Comparison of ENCODE assay signal across 8 mouse cellular contexts in genomic region chr4:123200771-123201185, GRCm38 (mm10). TPM values are rescaled to one million over a fixed set of nuclear protein-coding genes. Genes with fewer than 3 reads are reported as not detected.
DNase-seq lines count a peak whose midpoint lies in the region; ATAC-seq lines count a peak whose summit lies in the region.

No protein-coding gene starts in this region.

- H3K9ac ChIP-seq in heart, embryonic 11.5 days (ENCODE audit: low read depth, low read length), result peak overlapping the region; percentile 65; the same call in 1 of the 2 replicates
- H3K9ac ChIP-seq in kidney, embryonic 15.5 days, result peak overlapping the region; percentile 44; the same call in 1 of the 2 replicates
- H3K9ac ChIP-seq in liver, embryonic 15.5 days, result no peak overlapping the region
- peak overlapping the region; percentile 66 for H3K9ac ChIP-seq in neural tube, embryonic 13.5 days

- no peak overlapping the region for H3K27ac ChIP-seq in embryonic facial prominence, embryonic 10.5 days (replicated peaks)
- H3K27ac ChIP-seq in heart, embryonic 11.5 days (ENCODE audit: low read depth, low read length), result no peak overlapping the region
- H3K27ac ChIP-seq in kidney, embryonic 15.5 days, result no peak overlapping the region
- H3K27ac ChIP-seq in liver, embryonic 15.5 days (replicated peaks), result no peak overlapping the region
- no peak overlapping the region for H3K27ac ChIP-seq in neural tube, embryonic 13.5 days (replicated peaks)

- H3K36me3 ChIP-seq in embryonic facial prominence, embryonic 10.5 days (replicated peaks), result no peaks in the 10 kb centered on the region
- H3K36me3 ChIP-seq in heart, embryonic 11.5 days (ENCODE audit: control insufficient read depth, insufficient read depth, low read length), result no peaks in the 10 kb centered on the region
- no peaks in the 10 kb centered on the region for H3K36me3 ChIP-seq in kidney, embryonic 15.5 days
- H3K36me3 ChIP-seq in liver, embryonic 15.5 days (replicated peaks), result no peaks in the 10 kb centered on the region
- no peaks in the 10 kb centered on the region for H3K36me3 ChIP-seq in neural tube, embryonic 13.5 days

- H3K4me1 ChIP-seq in embryonic facial prominence, embryonic 10.5 days, result peaks cover 19% of the 10 kb centered on the region
- peaks cover 11% of the 10 kb centered on the region for H3K4me1 ChIP-seq in heart, embryonic 11.5 days (ENCODE audit: control insufficient read depth, insufficient read depth, low read length)
- peaks cover 22% of the 10 kb centered on the region for H3K4me1 ChIP-seq in kidney, embryonic 15.5 days
- H3K4me1 ChIP-seq in liver, embryonic 15.5 days (replicated peaks), result peaks cover 7% of the 10 kb centered on the region; the same call in 1 of the 2 replicates
- peaks cover 15% of the 10 kb centered on the region for H3K4me1 ChIP-seq in neural tube, embryonic 13.5 days (replicated peaks)

- no peaks in the 10 kb centered on the region for H3K9me3 ChIP-seq in embryonic facial prominence, embryonic 10.5 days
- no peaks in the 10 kb centered on the region for H3K9me3 ChIP-seq in heart, embryonic 11.5 days (replicated peaks; ENCODE audit: control insufficient read depth, low read length)
- H3K9me3 ChIP-seq in kidney, embryonic 15.5 days (replicated peaks), result no peaks in the 10 kb centered on the region
- H3K9me3 ChIP-seq in liver, embryonic 15.5 days (replicated peaks), result no peaks in the 10 kb centered on the region
- H3K9me3 ChIP-seq in neural tube, embryonic 13.5 days, result no peaks in the 10 kb centered on the region

- DNase-seq in CD4-positive helper T cell, adult 2 months (ENCODE audit: low read depth, low spot score), result peak; percentile 43
- peak; percentile 86 for DNase-seq in adrenal gland, postnatal 10 days
- DNase-seq in embryonic facial prominence, embryonic 10.5 days (ENCODE audit: low spot score), result peak; percentile 84
- DNase-seq in thymus, postnatal 25 days, result peak; percentile 43

- peaks cover 91% of the 10 kb centered on the region for H3K27me3 ChIP-seq in embryonic facial prominence, embryonic 10.5 days (replicated peaks; ENCODE audit: low read depth, poor library complexity, severe bottlenecking)
- H3K27me3 ChIP-seq in heart, embryonic 11.5 days (ENCODE audit: control insufficient read depth, insufficient read depth, low read length), result peaks cover 58% of the 10 kb centered on the region
- peaks cover 54% of the 10 kb centered on the region for H3K27me3 ChIP-seq in kidney, embryonic 15.5 days
- H3K27me3 ChIP-seq in liver, embryonic 15.5 days, result peaks cover 89% of the 10 kb centered on the region
- H3K27me3 ChIP-seq in neural tube, embryonic 13.5 days, result peaks cover 67% of the 10 kb centered on the region

- ATAC-seq in heart, embryonic 11.5 days (replicated peaks; ENCODE audit: insufficient number of reproducible peaks, low FRiP score, low TSS enrichment), result peak; percentile 39; the same call in 1 of the 2 replicates
- peak; percentile 43; the same call in 1 of the 2 replicates for ATAC-seq in kidney, embryonic 15.5 days (replicated peaks; ENCODE audit: low FRiP score)
- ATAC-seq in liver, embryonic 15.5 days (ENCODE audit: insufficient read depth), result no peak
- ATAC-seq in neural tube, embryonic 13.5 days (ENCODE audit: low read depth), result peak; percentile 65; the same call in 1 of the 2 replicates

- peak overlapping the region; percentile 59 for H3K4me3 ChIP-seq in embryonic facial prominence, embryonic 10.5 days
- peak overlapping the region; percentile 48 for H3K4me3 ChIP-seq in heart, embryonic 11.5 days (ENCODE audit: low read depth, low read length)
- H3K4me3 ChIP-seq in kidney, embryonic 15.5 days (replicated peaks), result peak overlapping the region; percentile 46
- H3K4me3 ChIP-seq in liver, embryonic 15.5 days (replicated peaks), result peak overlapping the region; percentile 26; the same call in 1 of the 2 replicates
- peak overlapping the region; percentile 38 for H3K4me3 ChIP-seq in neural tube, embryonic 13.5 days

- WGBS in embryonic facial prominence, embryonic 10.5 days, result 2% methylated on average over 15 of the region's 15 CpGs
- under 1% methylated on average over 15 of the region's 15 CpGs for WGBS in heart, embryonic 11.5 days (ENCODE audit: insufficient replicate concordance)
- 2% methylated on average over 15 of the region's 15 CpGs for WGBS in kidney, embryonic 15.5 days
- 4% methylated on average over 15 of the region's 15 CpGs for WGBS in liver, embryonic 15.5 days (ENCODE audit: insufficient replicate concordance)
- WGBS in neural tube, embryonic 13.5 days, result 2% methylated on average over 15 of the region's 15 CpGs

- H3K4me2 ChIP-seq in heart, embryonic 11.5 days, result peak overlapping the region; percentile 88
- peak overlapping the region; percentile 87 for H3K4me2 ChIP-seq in kidney, embryonic 15.5 days
- peak overlapping the region; percentile 58 for H3K4me2 ChIP-seq in liver, embryonic 15.5 days
- H3K4me2 ChIP-seq in neural tube, embryonic 13.5 days, result peak overlapping the region; percentile 76

RNA-seq across cellular contexts. Expression of gene Nt5c1a, which starts 0.5 kb away (rescaled TPM):
- total RNA-seq in adrenal gland, postnatal 10 days (2021), result 10 to 100 TPM; 13.2 to 21.7 TPM
- not detected in 2 replicates for polyA plus RNA-seq in embryonic facial prominence, embryonic 10.5 days (2016; fragmentation: Nextera tagmentation; extraction: Ambion mirVana)
- 0.37 and 0.39 TPM in 2 replicates for polyA plus RNA-seq in heart, embryonic 11.5 days (2014; fragmentation: Nextera tagmentation; extraction: Ambion mirVana)
- 0.25 and 0.49 TPM in 2 replicates for polyA plus RNA-seq in kidney, embryonic 15.5 days (2015; fragmentation: Nextera tagmentation; extraction: Ambion mirVana)
- polyA plus RNA-seq in liver, embryonic 15.5 days (2015; fragmentation: Nextera tagmentation; extraction: Ambion mirVana), result not detected in 2 replicates
- polyA plus RNA-seq in neural tube, embryonic 13.5 days (2015; fragmentation: Nextera tagmentation; extraction: Ambion mirVana), result not detected in 2 replicates

RNA-seq across cellular contexts. Expression of gene Hpcal4, which starts 17.8 kb away (rescaled TPM):
- total RNA-seq in adrenal gland, postnatal 10 days (2021), result 1 to 10 TPM; 5.0 to 10.0 TPM
- 0.60 and 0.95 TPM in 2 replicates for polyA plus RNA-seq in embryonic facial prominence, embryonic 10.5 days (2016; fragmentation: Nextera tagmentation; extraction: Ambion mirVana)
- 1.9 and 2.4 TPM in 2 replicates for polyA plus RNA-seq in heart, embryonic 11.5 days (2014; fragmentation: Nextera tagmentation; extraction: Ambion mirVana)
- 1.3 TPM in 2 replicates for polyA plus RNA-seq in kidney, embryonic 15.5 days (2015; fragmentation: Nextera tagmentation; extraction: Ambion mirVana)
- 0.03 TPM in 1 of 2 replicates, not detected in the other for polyA plus RNA-seq in liver, embryonic 15.5 days (2015; fragmentation: Nextera tagmentation; extraction: Ambion mirVana)
- polyA plus RNA-seq in neural tube, embryonic 13.5 days (2015; fragmentation: Nextera tagmentation; extraction: Ambion mirVana), result 10.4 and 11.2 TPM in 2 replicates

RNA-seq across cellular contexts. Expression of gene Heyl, which starts 32.6 kb away (rescaled TPM):
- total RNA-seq in adrenal gland, postnatal 10 days (2021), result 10 to 100 TPM; 19.5 to 21.0 TPM
- 13.4 and 13.5 TPM in 2 replicates for polyA plus RNA-seq in embryonic facial prominence, embryonic 10.5 days (2016; fragmentation: Nextera tagmentation; extraction: Ambion mirVana)
- polyA plus RNA-seq in heart, embryonic 11.5 days (2014; fragmentation: Nextera tagmentation; extraction: Ambion mirVana), result 6.2 and 6.7 TPM in 2 replicates
- 44.2 and 47.7 TPM in 2 replicates for polyA plus RNA-seq in kidney, embryonic 15.5 days (2015; fragmentation: Nextera tagmentation; extraction: Ambion mirVana)
- 1.2 TPM in 2 replicates for polyA plus RNA-seq in liver, embryonic 15.5 days (2015; fragmentation: Nextera tagmentation; extraction: Ambion mirVana)
- 13.6 and 13.9 TPM in 2 replicates for polyA plus RNA-seq in neural tube, embryonic 13.5 days (2015; fragmentation: Nextera tagmentation; extraction: Ambion mirVana)
